ENCODE assay signal across 8 mouse cellular contexts in genomic region chr10:88304302-88304701, GRCm38 (mm10).
A peak's percentile ranks its signal among the peaks of the same experiment; 100 is the strongest.
DNase-seq lines count a peak whose midpoint lies in the region; ATAC-seq lines count a peak whose summit lies in the region.

No protein-coding gene starts in this region.

- no peak overlapping the region for H3K27ac ChIP-seq in limb, embryonic 10.5 days

- ATAC-seq in activated CD4-positive, CD25-positive, alpha-beta regulatory T cell, adult 4 months = peak; percentile 72

- H3K9me3 ChIP-seq in limb, embryonic 10.5 days (replicated peaks) = no peaks in the 10 kb centered on the region

- H3K36me3 ChIP-seq in limb, embryonic 10.5 days = no peaks in the 10 kb centered on the region

- peaks cover 14% of the 10 kb centered on the region for H3K4me1 ChIP-seq in limb, embryonic 10.5 days

- WGBS in limb, embryonic 10.5 days = 13% methylated on average over 4 of the region's 4 CpGs

- no peaks in the 10 kb centered on the region for H3K27me3 ChIP-seq in limb, embryonic 10.5 days (ENCODE audit: low read depth, poor library complexity, severe bottlenecking)

- DNase-seq in 416B (ENCODE audit: low read depth) = peak; percentile 80
- peak; percentile 70 to 72 for DNase-seq in cerebellum, postnatal 4 days (ENCODE audit: low spot score in 2 of 2)
- peak; percentile 62 to 76 for DNase-seq in gastrocnemius, postnatal 4 days (ENCODE audit: low spot score in 2 of 2)
- DNase-seq in kidney, adult 8-10 months = peak; percentile 55 to 79
- DNase-seq in limb, embryonic 10.5 days (ENCODE audit: low spot score) = peak; percentile 90
- DNase-seq in natural killer cell, adult 2 months (ENCODE audit: low spot score in 2 of 2) = peak; percentile 3 to 25
- DNase-seq in telencephalon, adult 2 months (ENCODE audit: low read depth, low spot score) = peak; percentile 32

- H3K4me3 ChIP-seq in limb, embryonic 10.5 days = no peak overlapping the region

Comparison
In these comparisons a context has a peak if more than half of its experiments do, and no peak if none do; other contexts are left out.
1. DNase-seq: peak in every context shown above with its lines; median percentile 90 in limb, embryonic 10.5 days; 80 in 416B; 71 in cerebellum, postnatal 4 days; 69 in gastrocnemius, postnatal 4 days; 67 in kidney, adult 8-10 months; 32 in telencephalon, adult 2 months; 14 in natural killer cell, adult 2 months.